Mouse (Mus musculus): Measurements from ENCODE around the gene Nms. TPM values are rescaled to one million over a fixed set of nuclear protein-coding genes. Genes with fewer than 3 reads are reported as not detected.

The Nms gene
- polyA plus RNA-seq, 1 experiment from 2014 or later: not detected

Other genes with a start within 250 kb of the Nms start
- 0.53 and 0.67 TPM in 2 replicates for gene Lonrf2, start 102.4 kb upstream of the Nms start, polyA plus RNA-seq (2015; fragmentation: Nextera tagmentation; extraction: Ambion mirVana)
- gene Chst10, start 41.0 kb upstream of the Nms start, polyA plus RNA-seq (2015; fragmentation: Nextera tagmentation; extraction: Ambion mirVana): 1.6 and 2.0 TPM in 2 replicates
- gene Pdcl3, start 46.5 kb downstream of the Nms start, polyA plus RNA-seq (2015; fragmentation: Nextera tagmentation; extraction: Ambion mirVana): 129 and 149 TPM in 2 replicates